Comparison of ENCODE assay signal across 8 mouse cellular contexts in genomic region chr3:27237226-27237625, GRCm38 (mm10). TPM values are rescaled to one million over a fixed set of nuclear protein-coding genes. Genes with fewer than 3 reads are reported as not detected.
DNase-seq lines count a peak whose midpoint lies in the region; ATAC-seq lines count a peak whose summit lies in the region.

No protein-coding gene starts in this region.

- H3K4me2 ChIP-seq in embryonic facial prominence, embryonic 11.5 days (ENCODE audit: low read depth, low read length) = no peak overlapping the region

- no peak overlapping the region for H3K4me3 ChIP-seq in embryonic facial prominence, embryonic 11.5 days (ENCODE audit: low read depth, low read length)
- no peak overlapping the region for H3K4me3 ChIP-seq in embryonic facial prominence, embryonic 10.5 days

- no peaks in the 10 kb centered on the region for H3K4me1 ChIP-seq in embryonic facial prominence, embryonic 11.5 days (ENCODE audit: control insufficient read depth, insufficient read depth, low read length)
- no peaks in the 10 kb centered on the region for H3K4me1 ChIP-seq in embryonic facial prominence, embryonic 10.5 days

- H3K36me3 ChIP-seq in embryonic facial prominence, embryonic 11.5 days (replicated peaks; ENCODE audit: control insufficient read depth, insufficient read depth, low read depth, low read length) = no peaks in the 10 kb centered on the region
- H3K36me3 ChIP-seq in embryonic facial prominence, embryonic 10.5 days (replicated peaks) = peaks cover 5% of the 10 kb centered on the region

- peak; percentile 67; the same call in 1 of the 2 replicates for ATAC-seq in embryonic facial prominence, embryonic 11.5 days (replicated peaks; ENCODE audit: insufficient number of reproducible peaks, low FRiP score, low TSS enrichment, low read depth)

- 9% methylated on average over 2 of the region's 2 CpGs for WGBS in embryonic facial prominence, embryonic 11.5 days
- 18% methylated on average over 2 of the region's 2 CpGs for WGBS in embryonic facial prominence, embryonic 10.5 days

- H3K9me3 ChIP-seq in embryonic facial prominence, embryonic 11.5 days (replicated peaks; ENCODE audit: control insufficient read depth, low read length) = no peaks in the 10 kb centered on the region
- no peaks in the 10 kb centered on the region for H3K9me3 ChIP-seq in embryonic facial prominence, embryonic 10.5 days

- no peak overlapping the region for H3K27ac ChIP-seq in embryonic facial prominence, embryonic 11.5 days (replicated peaks; ENCODE audit: low read depth, low read length)
- H3K27ac ChIP-seq in embryonic facial prominence, embryonic 10.5 days (replicated peaks) = no peak overlapping the region

- intact Hi-C loops in heart, postnatal 36 days (cut with DNase I) = loop anchor here (1.0 to 2.0 kb wide), 2 partner anchors 54 to 168 kb away; no protein-coding TSS in a partner anchor
- intact Hi-C loops in left cerebral cortex, postnatal 25 days (cut with DNase I) = loop anchor here (1.0 to 5.0 kb wide), 2 partner anchors 55 to 120 kb away; partner anchors contain the start of gene Nceh1

- peak; percentile 76 for DNase-seq in embryonic facial prominence, embryonic 11.5 days (ENCODE audit: low spot score)
- no peak for DNase-seq in embryonic facial prominence, embryonic 10.5 days (ENCODE audit: low spot score)
- DNase-seq in right cerebral cortex, adult 2 months (ENCODE audit: low spot score in 2 of 2) = peak; percentile 33 to 54
- DNase-seq in right cerebral cortex, postnatal 4 days = no peak
- DNase-seq in cerebellum, adult 8-10 months = peak; percentile 49
- DNase-seq in heart, postnatal 36 days = peak; percentile 40 to 44
- peak; percentile 57 to 64 for DNase-seq in left cerebral cortex, postnatal 25 days (ENCODE audit: low spot score in 2 of 2)
- DNase-seq in retina, embryonic 14.5 days (ENCODE audit: low spot score) = peak; percentile 84

- H3K9ac ChIP-seq in embryonic facial prominence, embryonic 11.5 days (replicated peaks; ENCODE audit: low read length) = no peak overlapping the region

- no peaks in the 10 kb centered on the region for H3K27me3 ChIP-seq in embryonic facial prominence, embryonic 11.5 days (ENCODE audit: control insufficient read depth, insufficient read depth, low read length)
- H3K27me3 ChIP-seq in embryonic facial prominence, embryonic 10.5 days (replicated peaks; ENCODE audit: low read depth, poor library complexity, severe bottlenecking) = no peaks in the 10 kb centered on the region

RNA-seq across cellular contexts. Expression of gene Nceh1, which starts 54.5 kb away (rescaled TPM):
- 2.2 and 3.9 TPM in 2 replicates for polyA plus RNA-seq in embryonic facial prominence, embryonic 11.5 days (2014; fragmentation: Nextera tagmentation; extraction: Ambion mirVana)
- 4.2 and 4.6 TPM in 2 replicates for polyA plus RNA-seq in embryonic facial prominence, embryonic 10.5 days (2016; fragmentation: Nextera tagmentation; extraction: Ambion mirVana)
- total RNA-seq in heart, postnatal 36 days (2021) = 100 to 1,000 TPM; 203 to 236 TPM
- 100 to 1,000 TPM; 117 to 127 TPM for total RNA-seq in left cerebral cortex, postnatal 25 days (2021)

Comparison
In these comparisons a context has a peak if more than half of its experiments do, and no peak if none do; other contexts are left out.
1. DNase-seq: peak in embryonic facial prominence, embryonic 11.5 days (single experiment), right cerebral cortex, adult 2 months (2 of 2), cerebellum, adult 8-10 months (single experiment), heart, postnatal 36 days (2 of 2), left cerebral cortex, postnatal 25 days (2 of 2) and retina, embryonic 14.5 days (single experiment); none in embryonic facial prominence, embryonic 10.5 days (single experiment) and right cerebral cortex, postnatal 4 days (single experiment).